ENCODE assay signal across 24 mouse cellular contexts in genomic region chr6:143475296-143475695, GRCm38 (mm10).
DNase-seq lines count a peak whose midpoint lies in the region; ATAC-seq and TF ChIP-seq lines count a peak whose summit lies in the region.
"Had no signal": no experiment of that assay in that cellular context is flagged by ENCODE, and none has a peak within 500 bp of the region (broad histone marks: within the 10 kb centered on the region; RNA-seq: fewer than 3 reads in every experiment).

No protein-coding gene starts in this region.

- peaks cover 7% of the 10 kb centered on the region; the same call in 1 of the 2 replicates for H3K4me1 ChIP-seq in lung, embryonic 16.5 days (replicated peaks; ENCODE audit: control insufficient read depth, insufficient read depth, low read length)
- no peaks in the 10 kb centered on the region for H3K4me1 ChIP-seq in stomach, postnatal 0 days (replicated peaks; ENCODE audit: control insufficient read depth, insufficient read depth)
- no peaks in the 10 kb centered on the region for H3K4me1 ChIP-seq in midbrain, embryonic 11.5 days (ENCODE audit: control insufficient read depth, insufficient read depth, low read length)
- H3K4me1 ChIP-seq: forebrain, embryonic 10.5 days; hindbrain, embryonic 12.5 days; hindbrain, embryonic 15.5 days had no signal

- TF ChIP-seq CTCF in stomach, postnatal 0 days (IDR thresholded peaks at IDR 0.05; ENCODE audit: low read depth) = no peak

- no peaks in the 10 kb centered on the region for H3K9me3 ChIP-seq in lung, embryonic 16.5 days (ENCODE audit: control insufficient read depth, low read length)
- H3K9me3 ChIP-seq in stomach, postnatal 0 days (ENCODE audit: control insufficient read depth, low read length) = no peaks in the 10 kb centered on the region
- no peaks in the 10 kb centered on the region for H3K9me3 ChIP-seq in midbrain, embryonic 11.5 days (ENCODE audit: control insufficient read depth, low read length)
- H3K9me3 ChIP-seq: forebrain, embryonic 10.5 days; hindbrain, embryonic 12.5 days; hindbrain, embryonic 15.5 days had no signal

- no peak overlapping the region for H3K27ac ChIP-seq in lung, embryonic 16.5 days (ENCODE audit: low read length)
- no peak overlapping the region for H3K27ac ChIP-seq in stomach, postnatal 0 days (replicated peaks)
- H3K27ac ChIP-seq in midbrain, embryonic 11.5 days (ENCODE audit: low read depth, low read length) = no peak overlapping the region
- H3K27ac ChIP-seq: forebrain, embryonic 10.5 days; heart, adult 2 months; hindbrain, embryonic 12.5 days; hindbrain, embryonic 15.5 days had no signal

- peak; percentile 54; the same call in 1 of the 2 replicates for ATAC-seq in lung, embryonic 16.5 days (ENCODE audit: low read depth)
- no peak for ATAC-seq in stomach, postnatal 0 days (ENCODE audit: low FRiP score, low TSS enrichment)
- ATAC-seq in midbrain, embryonic 11.5 days (ENCODE audit: low FRiP score) = no peak
- ATAC-seq: forebrain, embryonic 14.5 days; Patski had no signal

- peak; percentile 69 for DNase-seq in heart, adult 11 months
- no peak for DNase-seq in heart, adult 9 months (ENCODE audit: low spot score in 2 of 2)
- DNase-seq in lung, postnatal 25 days (ENCODE audit: low spot score) = no peak
- DNase-seq in urinary bladder, postnatal 4 days (ENCODE audit: low spot score in 2 of 2) = peak; percentile 12 to 44
- DNase-seq in urinary bladder, postnatal 25 days (ENCODE audit: low spot score) = no peak
- peak; percentile 24 for DNase-seq in stomach, postnatal 0 days (ENCODE audit: low spot score)
- no peak for DNase-seq in midbrain, embryonic 11.5 days (ENCODE audit: low spot score, missing footprints)
- DNase-seq: adrenal gland, postnatal 10 days; adrenal gland, postnatal 36 days; B cell, adult 2 months; cerebellum, adult 18-20 months; cerebellum, adult 9-10 months; cerebellum, postnatal 14 days; gastrocnemius, postnatal 25 days; heart, adult 2 months had no signal

- no peak overlapping the region for H3K4me3 ChIP-seq in lung, embryonic 16.5 days (ENCODE audit: low read length)
- no peak overlapping the region for H3K4me3 ChIP-seq in stomach, postnatal 0 days (ENCODE audit: low read depth, low read length)
- H3K4me3 ChIP-seq in midbrain, embryonic 11.5 days (ENCODE audit: low read depth, low read length) = no peak overlapping the region
- H3K4me3 ChIP-seq: forebrain, embryonic 10.5 days; heart, adult 2 months; hindbrain, embryonic 12.5 days; hindbrain, embryonic 15.5 days had no signal

- no peak overlapping the region for H3K9ac ChIP-seq in lung, embryonic 16.5 days (ENCODE audit: low read length)
- no peak overlapping the region for H3K9ac ChIP-seq in stomach, postnatal 0 days (ENCODE audit: low read length)
- H3K9ac ChIP-seq in midbrain, embryonic 11.5 days (ENCODE audit: low read length) = no peak overlapping the region
- H3K9ac ChIP-seq: hindbrain, embryonic 12.5 days; hindbrain, embryonic 15.5 days had no signal

- no peaks in the 10 kb centered on the region for H3K27me3 ChIP-seq in lung, embryonic 16.5 days (ENCODE audit: control insufficient read depth, insufficient read depth, low read depth, low read length)
- no peaks in the 10 kb centered on the region for H3K27me3 ChIP-seq in stomach, postnatal 0 days (ENCODE audit: control insufficient read depth, insufficient read depth, low read length)
- no peaks in the 10 kb centered on the region for H3K27me3 ChIP-seq in midbrain, embryonic 11.5 days (ENCODE audit: control insufficient read depth, insufficient read depth, low read length)
- H3K27me3 ChIP-seq: CH12.LX; hindbrain, embryonic 12.5 days; hindbrain, embryonic 15.5 days; Patski had no signal

- WGBS in lung, embryonic 16.5 days = 64% methylated on average over 7 of the region's 7 CpGs
- WGBS in stomach, postnatal 0 days = 55% methylated on average over 7 of the region's 7 CpGs
- WGBS in midbrain, embryonic 11.5 days = 82% methylated on average over 7 of the region's 7 CpGs

- no peak overlapping the region for H3K4me2 ChIP-seq in lung, embryonic 16.5 days (ENCODE audit: low read depth, low read length)
- no peak overlapping the region for H3K4me2 ChIP-seq in stomach, postnatal 0 days (replicated peaks; ENCODE audit: low read depth)
- H3K4me2 ChIP-seq in midbrain, embryonic 11.5 days = no peak overlapping the region
- H3K4me2 ChIP-seq: heart, embryonic 11.5 days; hindbrain, embryonic 12.5 days; hindbrain, embryonic 15.5 days had no signal

- no peak for TF ChIP-seq EP300 in stomach, postnatal 0 days (optimal IDR thresholded peaks at IDR 0.05)

- H3K36me3 ChIP-seq in lung, embryonic 16.5 days (ENCODE audit: control insufficient read depth, insufficient read depth, low read length) = no peaks in the 10 kb centered on the region
- no peaks in the 10 kb centered on the region for H3K36me3 ChIP-seq in stomach, postnatal 0 days (ENCODE audit: control insufficient read depth, insufficient read depth, low read length)
- H3K36me3 ChIP-seq in midbrain, embryonic 11.5 days (ENCODE audit: control insufficient read depth, insufficient read depth, low read length) = no peaks in the 10 kb centered on the region
- H3K36me3 ChIP-seq: forebrain, embryonic 10.5 days; G1E; hindbrain, embryonic 12.5 days; hindbrain, embryonic 15.5 days had no signal

Comparison
In these comparisons a context has a peak if more than half of its experiments do, and no peak if none do; other contexts are left out.
1. DNase-seq: peak in heart, adult 11 months (single experiment), urinary bladder, postnatal 4 days (2 of 2) and stomach, postnatal 0 days (single experiment); none in heart, adult 9 months (0 of 2), lung, postnatal 25 days (single experiment), urinary bladder, postnatal 25 days (single experiment) and midbrain, embryonic 11.5 days (single experiment).